Mouse (Mus musculus) thymus, postnatal 0 days (tissue): ENCODE results near the gene Socs4. TPM values are rescaled to one million over a fixed set of nuclear protein-coding genes. Genes with fewer than 3 reads are reported as not detected.

Source experiments
- DNase-seq: peaks from one replicate; pipeline ENCODE4 v3.0.0-alpha.2; 2015; ENCODE audit warnings: low spot score
- polyA plus RNA-seq: library from polyadenylated mRNA; unstranded; fragments of >200 nt; fragmentation: Nextera tagmentation; extraction: Ambion mirVana; gene quantifications from 2 replicates; pipeline ENCODE4 v1.2.1, GENCODE M21; 2015

The Socs4 gene
- polyA plus RNA-seq = 6.7 and 6.8 TPM in 2 replicates

DNA sequence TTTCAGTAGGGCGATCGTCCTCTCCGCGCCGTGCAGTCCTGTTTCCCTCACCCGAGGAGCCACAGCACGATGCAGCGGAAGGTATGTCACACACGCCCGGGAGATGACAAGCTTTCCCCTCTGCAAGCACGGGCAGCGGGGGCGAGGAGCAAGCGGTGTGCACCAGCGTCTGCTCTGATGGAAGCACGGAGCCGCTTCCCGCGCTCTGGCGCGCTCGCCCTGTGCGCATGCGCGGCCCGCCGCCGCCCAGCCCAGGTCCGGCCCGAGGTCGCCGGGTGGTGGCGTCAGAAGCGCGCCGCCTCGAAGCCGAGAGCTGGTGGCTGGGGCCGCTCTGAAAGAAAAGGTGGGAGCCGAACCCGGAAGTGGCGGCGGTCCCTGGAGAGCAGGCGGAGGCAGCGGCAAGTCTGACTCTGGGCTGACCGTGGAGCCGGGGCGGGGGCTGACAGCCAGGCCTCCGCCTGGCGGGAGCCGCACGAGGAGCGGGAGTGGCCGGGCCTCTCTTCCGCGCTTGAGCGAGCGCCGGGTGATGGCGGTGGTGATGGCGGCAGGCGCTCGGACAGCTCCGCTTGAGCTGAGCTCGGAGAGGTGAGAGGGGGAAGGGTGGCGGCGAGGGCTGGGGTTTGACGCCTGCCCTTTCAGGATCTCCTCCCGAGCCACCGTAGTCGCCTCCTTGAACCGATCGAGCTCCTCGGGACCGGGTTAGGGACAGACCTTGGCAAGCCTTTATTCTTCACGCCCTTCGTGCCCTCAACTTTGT is at the start of gene Socs4, which contains the start of gene Wdhd1:
Socs4 (plus strand) TSS at position 295 of the 757 bp plus-strand sequence.
Wdhd1 (minus strand) TSS at position 221 of the 757 bp plus-strand sequence.
- DNase-seq = peak; percentile 95

DNA sequence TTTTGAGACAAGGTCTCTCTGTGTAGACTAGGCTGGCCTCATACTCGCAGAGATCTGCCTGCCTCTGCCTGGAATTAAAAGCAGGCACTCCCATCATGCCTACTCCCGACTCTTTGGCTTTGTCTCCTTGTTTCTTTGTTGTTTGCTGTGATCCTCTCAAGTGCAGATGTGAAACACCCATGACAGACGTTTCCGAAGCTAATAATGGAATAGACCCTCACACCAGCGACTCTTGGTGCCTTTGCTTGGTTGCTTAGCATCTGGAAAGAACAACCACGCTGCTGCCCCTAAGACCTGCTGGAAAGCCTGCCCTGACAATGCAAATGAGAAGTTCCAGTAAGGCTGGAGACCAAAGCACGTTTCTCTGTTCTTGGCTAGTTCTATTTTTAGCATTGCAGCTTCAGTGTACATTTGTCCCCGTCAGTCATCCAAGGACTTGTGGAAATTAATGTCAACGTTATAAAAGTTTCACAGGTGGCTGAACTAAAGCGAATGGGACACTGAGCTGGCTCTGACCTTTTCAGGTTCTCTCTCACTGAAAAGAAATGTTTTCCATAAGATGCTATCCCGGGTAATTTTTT is 46.8 kb upstream of the Socs4 start:
- DNase-seq = no peak

DNA sequence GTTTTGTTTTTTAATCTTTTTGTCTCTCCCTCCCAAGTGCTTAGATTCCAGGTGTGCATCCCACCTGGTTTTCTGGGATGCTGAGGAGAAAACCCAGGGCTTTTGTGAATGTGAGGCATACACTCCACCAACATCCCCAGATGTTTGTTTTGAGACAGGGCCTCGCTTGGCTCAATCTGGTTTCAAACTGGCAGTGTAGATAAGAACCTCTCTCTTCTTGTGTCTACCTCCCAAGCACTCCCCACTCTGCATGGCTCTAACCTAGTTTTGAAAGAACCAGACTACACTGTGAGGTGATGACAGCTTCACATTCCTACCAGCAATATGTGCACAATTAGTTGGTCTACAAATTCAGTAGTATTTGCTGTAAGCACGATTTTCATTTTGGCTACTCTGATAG is 43.1 kb upstream of the Socs4 start:
- DNase-seq = no peak

DNA sequence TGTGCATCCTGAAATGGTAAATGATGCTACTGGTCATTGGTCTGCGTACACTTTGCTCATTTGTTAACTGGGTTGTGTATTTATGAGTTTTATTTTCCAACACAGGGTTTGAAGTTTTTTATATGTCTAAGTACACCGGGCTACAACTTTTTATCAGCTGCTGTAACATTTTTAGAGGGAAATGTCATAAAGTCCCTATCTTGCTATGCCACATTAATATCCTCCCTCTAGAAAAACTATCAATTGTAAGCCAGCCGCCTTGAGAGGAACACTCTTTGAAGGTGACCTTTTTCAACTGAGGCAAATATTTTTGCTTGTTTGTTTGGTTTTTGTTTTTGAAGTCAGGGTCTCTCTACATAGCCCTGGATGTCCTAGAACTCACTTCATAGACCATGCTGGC is 42.7 kb upstream of the Socs4 start:
- no peak for DNase-seq

DNA sequence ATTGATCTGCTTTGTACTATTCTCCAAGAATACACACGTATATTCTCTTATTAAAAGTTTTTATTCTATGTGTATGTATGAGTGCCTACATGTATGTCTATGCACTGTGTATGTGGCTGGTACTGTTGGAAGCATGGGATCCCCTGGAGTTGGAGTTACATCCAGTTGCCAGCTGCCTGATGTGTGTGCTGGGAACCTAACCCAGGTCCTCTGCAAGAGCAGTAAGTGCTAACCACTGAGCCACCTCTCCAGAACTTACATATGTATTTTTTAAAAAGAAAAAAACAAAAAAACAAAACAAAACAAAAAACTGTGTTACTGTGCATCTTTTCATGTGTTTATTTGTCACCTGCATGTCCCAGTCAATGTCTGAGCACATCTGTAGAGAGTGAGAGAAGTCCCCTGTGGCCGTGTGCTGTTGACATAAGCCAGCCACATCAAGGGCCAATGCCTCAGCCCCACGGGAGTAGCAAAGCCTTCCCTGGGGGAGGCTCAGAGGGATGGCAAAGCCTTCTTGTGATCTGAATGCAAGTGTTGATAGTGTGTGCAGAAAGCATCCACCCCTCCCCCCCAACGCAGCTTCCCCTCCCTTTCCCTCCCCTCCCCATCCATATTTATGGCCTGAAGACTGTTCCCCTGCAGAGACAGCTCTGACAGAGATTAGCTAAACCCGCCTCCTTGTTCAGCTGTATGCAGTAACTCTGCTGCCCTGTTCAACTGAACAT is 42.0 kb upstream of the Socs4 start:
- peak; percentile 12 for DNase-seq

DNA sequence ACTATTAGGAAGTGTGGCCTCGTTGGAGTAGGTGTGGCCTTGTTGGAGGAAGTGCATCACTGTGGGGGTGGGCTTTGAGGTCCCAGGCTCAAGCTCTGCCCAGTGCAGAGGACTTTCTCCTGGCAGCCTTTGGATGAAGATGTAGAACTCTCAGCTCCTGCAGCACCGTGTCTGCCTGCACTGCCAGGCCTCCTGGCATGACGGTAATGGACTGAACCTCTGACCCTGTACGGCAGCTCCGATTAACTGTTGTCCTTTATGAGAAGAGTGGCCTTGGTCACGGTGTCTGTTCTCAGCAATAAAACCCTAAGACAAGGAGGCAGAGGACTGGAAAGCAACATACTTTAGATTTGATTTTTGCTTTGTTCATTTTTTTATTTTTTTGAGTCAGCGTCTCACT is 40.2 kb upstream of the Socs4 start:
- DNase-seq = no peak

DNA sequence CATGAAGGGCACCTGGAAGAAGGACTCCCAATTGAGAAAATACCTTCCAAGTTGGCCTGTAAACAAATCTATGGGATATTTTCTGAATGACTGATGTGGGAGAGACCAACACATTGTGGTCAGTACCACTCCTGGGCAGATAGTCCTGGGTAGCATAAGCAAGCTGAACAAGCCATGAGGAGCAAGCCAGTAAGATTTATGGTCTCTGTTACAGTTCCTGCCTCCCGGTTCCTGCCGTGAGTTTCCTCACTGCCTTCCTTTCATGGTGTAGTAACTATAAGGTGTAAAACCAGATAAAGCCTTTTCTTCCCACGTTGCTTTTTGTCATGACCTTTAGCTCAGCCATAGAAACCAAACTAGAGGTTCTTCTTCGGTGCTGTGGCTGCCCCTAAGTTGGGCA is 39.4 kb upstream of the Socs4 start:
- DNase-seq = no peak

DNA sequence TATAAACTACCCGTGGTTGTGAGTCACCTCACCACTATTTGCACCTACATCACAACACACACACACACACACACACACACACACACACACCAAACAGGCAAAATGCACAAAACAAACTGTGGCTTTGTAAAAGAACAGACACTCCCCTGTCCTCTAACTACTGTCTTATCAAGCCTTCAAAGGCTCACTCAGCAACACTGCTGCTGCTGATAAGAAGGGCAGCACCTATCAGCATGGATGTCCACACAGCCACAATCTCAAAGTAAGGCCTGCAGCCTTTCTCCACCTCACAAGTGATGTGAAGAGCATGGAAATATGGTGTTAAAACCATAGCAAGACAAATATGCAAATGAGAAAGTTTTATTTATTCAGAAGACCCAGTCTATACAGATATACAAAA is 36.1 kb upstream of the Socs4 start:
- DNase-seq = no peak

DNA sequence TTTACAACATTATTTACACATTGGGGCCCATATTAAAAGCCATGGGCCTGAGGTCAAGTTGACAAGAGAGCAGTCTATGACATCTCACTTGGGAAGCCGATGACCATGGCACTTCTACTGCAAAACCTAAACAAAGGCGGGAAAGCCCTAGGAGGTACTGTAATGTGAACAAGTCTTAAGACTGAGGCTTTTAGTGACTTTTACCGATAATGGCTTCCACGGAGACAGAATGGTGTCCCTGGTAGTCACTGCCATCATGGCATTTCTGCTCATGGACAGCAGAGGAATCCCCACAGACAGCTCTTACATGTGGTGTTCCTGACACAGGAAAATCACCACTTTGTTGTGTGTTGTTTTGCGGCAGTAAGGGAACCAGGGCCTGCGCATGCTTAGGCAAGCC is 35.7 kb upstream of the Socs4 start:
- no peak for DNase-seq

DNA sequence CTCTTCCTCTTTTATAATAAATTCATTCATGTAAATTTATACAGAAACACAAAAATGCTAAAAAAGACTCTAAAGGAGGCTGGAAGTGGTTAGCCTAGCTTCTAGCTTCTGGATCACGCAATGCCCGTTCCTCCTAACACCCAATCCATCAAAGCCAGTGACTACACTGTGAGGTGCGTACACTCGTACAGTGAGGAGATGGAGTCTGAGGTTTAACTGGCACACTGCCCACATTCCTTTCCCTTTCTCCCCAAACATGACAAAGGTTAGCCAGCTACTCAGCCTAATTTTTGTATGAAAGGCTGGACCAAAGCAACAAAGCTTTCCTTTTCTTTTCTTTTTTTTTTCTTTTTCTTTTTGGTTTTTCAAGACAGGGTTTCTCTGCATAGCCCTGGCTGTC is 34.0 kb upstream of the Socs4 start:
- no peak for DNase-seq

DNA sequence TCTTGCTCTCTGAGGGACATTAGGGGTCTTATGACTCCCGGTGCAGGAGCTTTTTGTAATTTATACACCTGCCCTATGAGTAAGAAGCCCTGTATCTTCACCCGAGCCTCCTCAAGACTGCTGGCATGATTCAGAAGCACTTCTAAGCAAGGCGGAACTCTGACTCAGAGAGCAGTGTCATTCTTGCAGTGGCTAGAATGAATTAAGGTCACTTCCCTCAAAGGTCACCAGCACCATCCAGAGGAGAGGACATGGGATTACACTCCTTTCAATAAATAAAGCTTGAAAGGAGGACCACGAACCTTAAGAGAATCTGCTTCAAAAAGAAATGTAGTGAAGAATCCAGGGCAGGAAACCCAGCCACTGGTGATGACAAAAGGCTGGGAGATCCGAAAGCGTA is 26.9 kb upstream of the Socs4 start:
- DNase-seq = peak; percentile 39

DNA sequence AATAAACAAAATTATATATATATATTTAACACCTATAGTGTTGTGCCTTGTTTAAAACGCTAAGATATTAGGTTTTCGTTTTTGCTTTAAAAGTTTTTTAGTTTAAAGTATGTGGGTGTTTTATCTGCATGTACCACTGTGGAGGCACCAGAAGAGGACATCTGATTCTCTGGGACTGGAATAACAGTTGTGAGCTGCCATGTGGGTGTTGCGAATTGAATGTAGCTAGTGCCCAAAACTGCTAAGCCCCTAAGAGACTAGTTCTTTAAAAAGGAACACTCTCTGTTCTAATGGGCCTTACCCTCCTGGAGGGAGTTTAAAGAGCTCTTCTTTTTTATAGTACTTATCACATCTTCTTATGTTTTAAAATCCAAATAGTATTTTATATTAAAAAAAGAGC is 11.9 kb upstream of the Socs4 start:
- no peak for DNase-seq

DNA sequence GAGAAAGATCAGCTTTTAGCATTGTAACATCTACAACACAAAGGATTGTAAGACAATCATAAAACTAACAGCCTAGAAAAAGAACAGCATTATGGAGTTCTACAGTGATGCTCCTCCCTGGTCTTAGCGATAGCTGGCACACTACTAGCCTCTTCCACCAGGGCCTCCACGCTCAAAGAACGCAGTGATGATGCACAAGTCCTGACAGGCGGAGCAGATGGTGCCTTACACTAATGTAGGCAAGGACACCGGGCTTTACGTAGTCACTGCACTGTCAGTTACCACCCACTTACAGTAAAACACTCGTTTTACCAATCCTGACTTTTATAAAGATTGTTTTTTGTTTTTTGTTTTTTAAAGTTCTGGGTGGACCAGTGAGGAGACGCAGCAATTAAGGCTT is 10.9 kb upstream of the Socs4 start:
- DNase-seq = no peak

DNA sequence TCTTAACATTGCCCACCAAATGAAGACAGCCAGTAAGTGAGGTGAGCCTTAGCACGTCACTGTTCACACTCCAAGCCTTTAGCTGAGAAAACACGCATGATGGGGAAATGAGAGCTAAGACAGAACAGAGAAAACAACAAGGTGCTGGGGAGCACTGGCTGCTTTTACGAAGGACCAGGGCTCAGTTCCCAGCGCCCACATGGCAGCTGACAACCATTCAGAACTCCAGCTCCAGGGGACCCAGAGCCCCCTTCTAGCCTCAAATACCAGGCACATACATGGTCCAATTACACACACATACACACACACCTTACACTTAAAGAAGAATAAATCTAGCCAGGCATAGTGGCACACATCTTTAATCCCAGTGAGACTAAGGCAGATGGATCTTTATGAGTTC is 7.7 kb upstream of the Socs4 start:
- DNase-seq = no peak

DNA sequence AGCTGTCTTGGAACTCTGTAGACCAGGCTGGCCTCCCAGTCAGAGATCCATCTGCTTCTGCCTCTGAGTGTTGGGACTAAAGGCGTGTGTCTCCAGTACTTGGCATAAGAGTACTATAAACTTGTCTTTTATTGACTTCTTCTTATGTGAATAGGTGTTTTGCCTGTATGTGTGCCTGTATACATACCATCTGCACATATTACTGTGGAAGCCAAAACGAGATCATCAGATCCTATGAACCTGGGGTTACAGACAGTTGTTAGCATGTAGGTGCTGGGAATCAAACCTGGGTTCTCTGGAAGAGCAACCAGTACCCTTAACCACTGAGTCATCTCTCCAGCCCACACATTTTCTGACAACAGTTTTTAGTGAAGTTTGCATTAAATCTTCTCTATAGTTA is 7.0 kb upstream of the Socs4 start:
- no peak for DNase-seq

DNA sequence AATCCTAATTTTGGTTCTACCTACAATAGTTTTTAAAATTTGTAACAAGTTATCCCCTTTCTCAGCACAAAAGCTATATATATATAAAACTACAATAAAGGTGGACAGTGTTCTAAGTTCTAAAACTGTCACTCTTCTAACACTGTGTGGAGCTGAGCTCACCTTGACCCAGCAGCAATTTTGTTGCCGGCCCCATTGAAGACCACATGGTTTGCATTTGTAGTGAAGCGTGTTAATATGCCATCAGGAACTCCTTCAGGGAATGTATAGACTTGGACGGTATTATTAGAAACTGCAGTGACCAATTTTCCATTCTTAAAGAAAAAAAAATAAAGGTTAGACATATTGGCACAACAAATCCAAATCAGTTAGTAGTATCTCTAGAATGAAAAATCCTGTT is 3.0 kb upstream of the Socs4 start:
- no peak for DNase-seq

DNA sequence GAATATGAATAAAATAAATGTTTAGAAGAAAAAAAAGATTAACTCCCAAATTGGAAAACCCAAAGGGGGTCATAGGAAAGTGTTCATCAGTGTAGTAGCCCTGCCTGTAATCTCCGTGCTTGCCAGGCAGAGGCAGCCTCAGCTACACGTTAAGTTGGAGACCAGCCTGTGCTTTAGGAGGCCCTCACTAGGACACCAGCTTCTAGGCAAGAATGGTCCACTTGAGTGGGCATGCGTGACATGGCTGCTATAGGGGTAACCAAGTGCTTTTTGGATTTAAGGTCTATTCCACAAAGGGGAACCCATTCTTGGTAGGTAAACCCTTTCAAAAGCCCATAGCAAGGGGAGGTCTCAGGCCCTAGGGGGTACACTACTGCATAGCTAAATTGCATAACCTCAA is 1.3 kb upstream of the Socs4 start:
- DNase-seq = no peak

DNA sequence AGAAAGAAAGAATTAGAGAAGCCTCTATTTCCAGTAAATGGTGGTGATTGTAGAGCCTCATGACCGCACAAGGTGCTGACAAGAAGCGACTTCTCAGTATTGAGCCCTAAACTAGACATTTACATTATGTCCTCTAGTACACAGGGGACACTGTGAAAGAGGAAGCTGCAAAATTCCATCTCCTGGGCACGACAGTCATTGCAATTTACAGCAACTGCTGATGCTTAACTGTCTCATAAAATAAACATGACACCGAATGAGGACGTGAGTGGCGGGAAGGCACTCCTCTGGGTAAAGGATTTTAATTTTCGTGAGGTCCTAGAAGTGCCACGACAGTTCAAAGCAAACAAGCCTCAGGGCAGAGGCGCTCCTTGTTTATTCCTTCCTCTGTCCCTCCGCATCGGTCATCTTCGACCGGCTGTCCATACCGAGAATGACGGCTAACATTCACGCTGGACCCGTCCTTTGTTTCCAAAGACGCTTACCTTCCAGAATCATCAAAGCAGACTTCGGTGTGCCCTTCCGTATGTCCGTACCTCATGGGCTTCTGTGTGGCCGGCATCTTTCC is 611 bp upstream of the Socs4 start:
- peak; percentile 35 for DNase-seq

DNA sequence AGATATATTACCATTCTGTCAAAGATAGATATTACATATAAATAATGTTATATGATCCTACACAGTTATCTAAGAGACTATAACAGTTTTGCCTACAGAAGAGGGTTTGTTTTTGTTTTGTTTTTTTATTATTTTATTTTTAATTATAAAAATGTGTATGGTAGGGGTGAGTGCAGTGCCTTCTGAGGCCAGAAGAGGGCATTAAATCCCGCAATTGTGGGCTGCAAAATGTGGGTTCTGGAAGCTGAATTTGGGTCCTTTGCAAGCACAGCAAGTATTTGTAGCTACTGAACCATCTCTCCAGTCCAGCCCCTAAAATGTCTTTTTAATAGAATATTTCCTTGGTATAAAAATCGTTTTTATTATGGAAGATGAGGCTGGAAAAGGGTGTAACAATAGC is 2.3 kb downstream of the Socs4 start:
- DNase-seq = no peak

DNA sequence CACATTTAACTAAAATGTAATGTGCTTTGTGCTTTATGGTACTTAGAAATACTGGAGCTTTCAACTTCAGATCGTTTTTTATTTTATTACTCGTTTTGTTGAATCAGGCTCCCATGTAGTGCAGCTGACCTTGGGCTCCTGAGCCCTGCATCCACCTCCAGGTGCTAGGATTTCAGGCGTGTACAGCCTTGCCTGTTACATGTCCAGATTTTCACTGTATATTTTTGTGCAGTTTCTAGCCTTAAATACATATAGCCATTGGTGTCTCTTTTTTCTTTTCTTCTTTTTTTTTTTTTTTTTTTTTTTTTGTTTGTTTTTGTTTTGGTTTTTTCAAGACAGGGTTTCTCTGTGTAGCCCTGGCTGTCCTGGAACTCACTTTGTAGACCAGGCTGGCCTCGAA is 4.8 kb downstream of the Socs4 start:
- no peak for DNase-seq

DNA sequence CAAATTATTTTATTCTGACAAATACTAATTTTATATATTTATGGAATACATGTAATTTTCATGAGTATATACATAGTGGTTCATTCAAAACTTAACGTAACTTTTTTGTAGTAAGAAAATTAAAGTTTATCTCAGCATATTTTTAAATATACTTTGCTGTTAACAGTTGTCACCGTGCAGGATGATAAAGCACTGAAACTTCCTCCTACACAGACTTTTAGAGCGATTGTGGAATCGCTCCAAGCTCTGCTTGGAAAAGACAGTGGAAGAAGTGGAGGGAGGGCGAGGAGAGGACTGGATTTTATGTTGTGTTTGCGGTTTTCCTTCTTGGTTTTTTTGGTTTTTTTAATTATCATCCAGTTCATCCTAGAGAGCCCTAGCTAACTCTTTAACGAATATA is 6.8 kb downstream of the Socs4 start:
- no peak for DNase-seq

DNA sequence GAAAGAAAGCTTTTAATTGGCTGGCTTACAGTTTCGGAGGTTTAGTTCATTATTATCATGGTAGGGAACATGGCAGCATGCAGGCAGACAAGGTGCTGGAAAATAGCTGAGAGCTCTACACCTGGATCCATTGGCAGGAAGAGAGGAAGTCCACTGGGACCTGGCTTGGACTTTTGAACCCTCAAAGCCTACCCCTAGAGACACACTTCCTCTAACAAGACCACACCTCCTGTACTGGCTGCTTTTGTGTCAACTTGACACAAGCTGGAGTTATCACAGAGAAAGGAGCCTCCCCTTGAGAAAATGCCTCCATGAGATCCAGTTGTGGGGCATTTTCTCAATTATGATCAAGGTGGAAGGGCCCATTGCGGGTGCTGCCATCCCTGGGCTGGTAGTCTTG is 8.5 kb downstream of the Socs4 start:
- no peak for DNase-seq
